Mouse (Mus musculus) olfactory bulb, adult 2 months (tissue): Measurements from ENCODE around the gene Cxcl9. TPM values are rescaled to one million over a fixed set of nuclear protein-coding genes. Genes with fewer than 3 reads are reported as not detected.
A peak's percentile ranks its signal among the peaks of the same experiment; 100 is the strongest.
"Not testable (repeated sequence)": the region's sequence is repeated elsewhere in the genome, so short reads cannot be mapped to it uniquely, and the experiment has no call there.

ENCODE experiments used
- H3K27ac ChIP-seq: fragments of 200-500 bp; 2 replicates; pipeline ENCODE4 v1.5.1; 2012; ENCODE audit warnings: low read depth, low read length; ENCODE audit not compliant: insufficient read depth
- H3K4me1 ChIP-seq: fragments of 200-500 bp; 2 replicates; pipeline ENCODE4 v1.6.1; 2012; ENCODE audit warnings: low read length; ENCODE audit not compliant: control insufficient read depth, insufficient read depth
- H3K4me3 ChIP-seq: fragments of 200-500 bp; 2 replicates; pipeline ENCODE4 v1.5.1; 2012; ENCODE audit warnings: mild to moderate bottlenecking, low read depth, low read length, moderate library complexity; ENCODE audit not compliant: insufficient read depth
- CTCF ChIP-seq: fragments of 200-500 bp; IDR thresholded peaks from 2 replicates; pipeline ENCODE4 v1.5.1; 2012; ENCODE audit warnings: low read depth, mild to moderate bottlenecking, low read length, moderate library complexity; ENCODE audit not compliant: insufficient read depth
- POLR2A ChIP-seq: fragments of 200-500 bp; IDR thresholded peaks from 2 replicates; pipeline ENCODE4 v1.6.1; 2012; ENCODE audit warnings: mild to moderate bottlenecking, low read depth, low read length, moderate library complexity; ENCODE audit not compliant: insufficient read depth
- WGBS: fragments of 180-500 bp; shearing (Covaris S2); methylation state at CpG from one replicate; pipeline ENCODE4 v1.1.7; 2018; 5-methylcytosine and 5-hydroxymethylcytosine counted together
- polyA plus RNA-seq: library from polyadenylated mRNA; stranded (reverse); fragments of >200 nt; gene quantifications from 2 replicates; pipeline ENCODE4 v1.2.4, GENCODE M21; 2012; ENCODE audit warnings: low replicate concordance; ENCODE audit not compliant: missing spikeins, insufficient read depth, insufficient read length

Gene Cxcl9
- polyA plus RNA-seq, 1 experiment = not detected

DNA sequence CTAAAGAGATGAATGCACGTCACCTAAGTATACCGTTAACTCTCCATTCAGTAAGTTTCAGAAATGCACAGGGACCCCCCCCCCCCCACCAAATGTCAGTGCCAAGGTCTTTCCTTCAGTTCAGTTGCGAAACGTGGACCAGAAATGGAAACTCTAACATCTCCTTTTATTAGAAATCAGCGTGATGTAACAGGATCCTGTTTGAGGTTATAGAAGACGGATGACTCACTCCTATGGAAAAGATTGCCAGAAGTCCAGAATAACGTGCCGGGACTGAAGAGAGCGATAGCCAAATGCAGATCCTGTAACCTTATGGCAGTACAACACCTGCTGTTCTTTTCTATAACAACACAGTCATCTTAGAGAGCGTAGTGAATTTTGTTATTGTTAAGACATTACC, 40.5 kb upstream of the Cxcl9 start:
- TF ChIP-seq POLR2A = no peak
- no peak for TF ChIP-seq CTCF
- 75% methylated on average over 10 of the region's 10 CpGs for WGBS
- Histone ChIP-seq H3K27ac (no peak overlapping the region), H3K4me3 (no peak overlapping the region), H3K4me1 (peaks cover 4% of the 10 kb centered on the region; the same call in 1 of the 2 replicates)

GRCm38 (mm10) chr5:92366565-92366964, 38.7 kb upstream of the Cxcl9 start:
- WGBS = 97% methylated on average over 6 of the region's 6 CpGs
- TF ChIP-seq CTCF (no peak), POLR2A (no peak)
- no peak overlapping the region for H3K4me3 ChIP-seq
- H3K27ac ChIP-seq = no peak overlapping the region
- H3K4me1 ChIP-seq = peaks cover 3% of the 10 kb centered on the region; the same call in 1 of the 2 replicates

DNA sequence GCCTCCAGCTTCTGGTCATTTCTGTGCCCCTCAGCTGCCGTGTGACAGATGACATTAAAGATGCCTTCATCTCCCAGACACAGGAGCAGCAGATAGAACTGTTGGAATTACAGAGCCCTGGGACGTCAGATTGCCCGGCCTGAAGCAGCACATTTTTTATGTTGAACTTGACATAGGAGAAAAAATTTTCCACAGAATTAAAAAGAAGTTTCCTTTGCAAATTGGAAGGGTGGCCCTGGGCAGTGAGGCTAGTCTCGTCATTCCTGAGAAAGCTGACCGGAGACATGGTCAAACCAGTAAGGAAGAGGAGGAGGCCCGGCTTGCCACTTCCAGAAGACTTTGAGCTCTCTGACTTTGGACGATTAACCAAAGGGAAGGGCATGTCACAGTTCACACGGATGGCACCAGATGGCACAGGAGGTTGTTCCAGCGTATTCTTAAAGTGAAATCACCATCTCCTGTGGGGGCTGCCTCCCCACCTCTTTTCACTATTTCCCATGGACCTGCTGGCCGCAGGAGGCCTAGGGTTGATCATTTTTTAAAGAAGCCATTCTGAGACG, 37.3 kb upstream of the Cxcl9 start:
- 88% methylated on average over 11 of the region's 11 CpGs for WGBS
- TF ChIP-seq POLR2A = no peak
- no peak for TF ChIP-seq CTCF

GRCm38 (mm10) chr5:92364011-92364410, 36.1 kb upstream of the Cxcl9 start:
- no peak overlapping the region for H3K4me3 ChIP-seq
- TF ChIP-seq POLR2A = no peak
- no peak for TF ChIP-seq CTCF
- no peaks in the 10 kb centered on the region for H3K4me1 ChIP-seq
- 93% methylated on average over 5 of the region's 5 CpGs for WGBS
- H3K27ac ChIP-seq = no peak overlapping the region

More for the DNA sequence above, 37.3 kb upstream of the Cxcl9 start:
- H3K4me1 ChIP-seq = no peaks in the 10 kb centered on the region
- H3K4me3 ChIP-seq = no peak overlapping the region
- H3K27ac ChIP-seq = no peak overlapping the region

GRCm38 (mm10) chr5:92363179-92363578, 35.3 kb upstream of the Cxcl9 start:
- WGBS = 39% methylated on average over 4 of the region's 4 CpGs
- Histone ChIP-seq H3K4me1 (no peaks in the 10 kb centered on the region), H3K4me3 (no peak overlapping the region), H3K27ac (no peak overlapping the region)
- no peak for TF ChIP-seq POLR2A
- TF ChIP-seq CTCF = no peak

- Histone ChIP-seq H3K27ac (no peak overlapping the region), H3K4me1 (no peaks in the 10 kb centered on the region), H3K4me3 (no peak overlapping the region)
- no peak for TF ChIP-seq CTCF
- TF ChIP-seq POLR2A = no peak
- 83% methylated on average over 11 of the region's 11 CpGs for WGBS
These were observed 31.0 kb upstream of the Cxcl9 start for GRCm38 (mm10) chr5:92358767-92359455.

DNA sequence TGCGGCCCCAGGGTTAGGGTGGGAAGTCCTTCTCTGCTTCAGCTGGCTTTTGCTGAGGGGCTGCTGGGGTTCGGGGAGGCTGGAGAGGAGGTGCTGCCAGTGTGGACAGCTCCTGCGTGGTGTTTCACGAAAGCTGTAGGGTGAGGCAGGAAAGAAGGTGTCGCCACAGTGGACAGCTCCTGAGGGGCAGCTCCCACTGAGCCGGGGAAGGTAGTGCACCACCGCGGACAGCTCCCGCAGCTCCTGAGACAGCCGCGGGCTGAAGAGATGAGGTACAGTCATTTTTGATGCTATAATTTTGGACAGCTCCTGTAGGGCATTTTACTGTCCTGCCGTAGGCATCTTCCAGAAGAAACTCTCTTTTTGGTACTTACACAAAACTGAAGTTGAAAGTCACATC, 30.2 kb upstream of the Cxcl9 start:
- TF ChIP-seq POLR2A (no peak), CTCF (no peak)
- Histone ChIP-seq H3K4me1 (peaks cover 3% of the 10 kb centered on the region), H3K4me3 (no peak overlapping the region), H3K27ac (no peak overlapping the region)
- 60% methylated on average over 12 of the region's 12 CpGs for WGBS

DNA sequence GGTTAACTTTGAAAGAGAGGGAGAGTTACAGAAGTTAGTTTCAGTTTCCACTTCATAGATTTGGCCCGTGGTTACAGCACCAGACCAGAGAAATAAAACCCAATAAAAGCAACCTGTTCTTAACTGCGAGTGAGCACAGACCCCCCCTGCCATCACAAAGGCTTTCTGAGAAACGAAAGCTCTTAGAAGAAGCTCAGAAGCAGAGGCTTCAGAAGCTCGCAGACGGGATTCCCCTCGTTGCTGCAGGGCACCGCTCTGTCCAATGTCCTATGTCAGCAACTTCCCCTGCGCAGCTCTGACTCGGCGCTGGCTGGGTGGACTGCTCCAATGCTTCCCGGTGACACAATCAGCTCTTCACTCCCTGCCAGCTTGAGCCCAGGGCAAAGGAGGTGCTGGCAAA, 25.6 kb upstream of the Cxcl9 start:
- no peak for TF ChIP-seq POLR2A
- TF ChIP-seq CTCF = no peak
- H3K27ac ChIP-seq = no peak overlapping the region
- peaks cover 7% of the 10 kb centered on the region for H3K4me1 ChIP-seq
- H3K4me3 ChIP-seq = peak overlapping the region; percentile 33
- 13% methylated on average over 11 of the region's 11 CpGs for WGBS

DNA sequence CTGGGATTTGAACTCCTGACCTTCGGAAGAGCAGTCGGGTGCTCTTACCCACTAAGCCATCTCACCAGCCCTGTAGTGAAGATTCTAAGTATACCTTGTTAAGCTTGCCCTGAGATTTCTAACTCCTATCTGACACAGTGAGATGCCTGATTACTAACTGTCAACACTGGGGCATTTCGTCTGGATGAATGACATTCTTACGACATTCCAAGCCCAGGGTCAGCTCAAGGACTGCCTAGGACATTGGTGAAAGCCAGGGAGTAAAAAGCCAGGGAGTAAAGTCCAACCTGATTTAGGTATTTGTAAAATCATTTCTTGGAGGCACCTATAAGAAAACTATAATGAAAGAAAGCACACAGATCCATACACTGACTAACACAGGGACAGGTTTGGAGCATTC, 24.8 kb upstream of the Cxcl9 start:
- WGBS = 91% methylated on average over 4 of the region's 4 CpGs
- H3K27ac ChIP-seq, H3K4me1 ChIP-seq, H3K4me3 ChIP-seq: not testable (repeated sequence)
